Mouse (Mus musculus) heart, adult 2 months (tissue): ENCODE data around the gene Ifrd2.

ENCODE experiments used
- CTCF ChIP-seq: fragments of 200-600 bp; IDR thresholded peaks from 2 replicates; pipeline ENCODE4 v1.8.1; 2022; ENCODE audit warnings: antibody characterized with exemption, mild to moderate bottlenecking, moderate library complexity
- EP300 ChIP-seq: fragments of 200-500 bp; IDR thresholded peaks from 2 replicates; pipeline ENCODE4 v1.6.1; 2011; ENCODE audit warnings: low read depth, low read length, control low read depth; ENCODE audit not compliant: insufficient read depth
- POLR2A ChIP-seq: fragments of 200-500 bp; IDR thresholded peaks from 2 replicates; pipeline ENCODE4 v1.6.1; 2011; ENCODE audit warnings: mild to moderate bottlenecking, low read depth, low read length, control low read depth; ENCODE audit not compliant: insufficient read depth

- TF ChIP-seq CTCF (peak; percentile 32; the same call in 1 of the 2 replicates), POLR2A (peak; percentile 99), EP300 (peak; percentile 91)
Observed at GRCm38 (mm10) chr9:107635279-107636028, 48.0 kb downstream of the Ifrd2 start, which contains the start of gene Gnai2.
